Mouse (Mus musculus) embryonic stem cell, embryonic (primary cell): ENCODE measurements at regions not wholly inside any gene's neighbourhood (a gene's known extent, or its start where the extent isn't known, plus 50 kb on each side); places are given as distances from the start of the nearest gene placed in this dataset.

ENCODE experiments used
- CTCF ChIA-PET, 4 experiments: fragments of 300-600 bp in 2 of 4; fragments of 350-600 bp in 2 of 4; sonication (Branson Sonifier 250); formaldehyde crosslinking; loops; one replicate each; lab custom pipeline; 2022; ENCODE audit warnings: inconsistent platforms in 2 of 4; lab: Charles Lee
- POLR2A ChIA-PET, 4 experiments: fragments of 300-600 bp in 2 of 4; fragments of 350-600 bp in 2 of 4; sonication (Branson Sonifier 250); formaldehyde crosslinking; loops; one replicate each; lab custom pipeline; 2022; ENCODE audit warnings: antibody characterized with exemption in 4 of 4, inconsistent platforms in 1 of 4; lab: Charles Lee

- POLR2A ChIA-PET = no interaction called here
- CTCF ChIA-PET = no interaction called here
Measured at GRCm38 (mm10) chr12:12647467-12647866, 294.2 kb downstream of the Mycn start.

GRCm38 (mm10) chr12:12645183-12645582 lies 296.5 kb downstream of the Mycn start:
- ChIA-PET POLR2A (no interaction called here), CTCF (no interaction called here)

DNA sequence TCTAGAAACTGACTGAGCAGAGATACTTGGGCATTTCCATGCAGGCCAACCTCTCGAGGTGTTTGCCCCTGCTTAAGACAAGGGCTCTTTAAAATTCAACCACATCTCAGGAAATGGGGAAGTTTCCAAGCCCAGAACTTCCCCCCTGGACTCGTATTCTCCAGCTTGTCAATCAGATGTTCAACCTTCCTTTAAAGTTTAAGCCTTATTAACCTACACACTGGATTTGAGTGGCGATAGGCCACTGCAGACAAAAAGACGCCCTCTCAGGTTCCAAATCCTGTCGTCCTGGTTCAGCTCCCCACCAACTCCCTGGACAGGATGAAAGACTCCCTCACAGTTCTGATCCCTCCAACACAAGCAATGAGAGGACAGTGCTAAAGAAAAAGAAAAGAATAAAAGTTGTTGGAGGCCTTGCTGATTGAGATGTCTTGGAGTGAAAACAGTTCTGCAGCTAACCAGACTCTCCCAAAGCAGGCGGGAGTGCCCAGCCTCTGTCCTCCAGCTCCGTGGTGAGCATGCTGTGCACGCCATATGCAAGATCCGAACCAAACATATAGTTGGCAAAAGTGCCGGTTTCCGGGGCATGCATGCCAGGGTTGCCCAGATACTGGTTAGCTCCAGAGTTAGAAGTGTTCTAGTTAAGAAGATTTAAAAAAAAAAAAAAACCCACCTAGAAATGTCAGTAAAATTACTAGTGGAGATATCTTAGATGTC lies 298.3 kb downstream of the Mycn start:
- POLR2A ChIA-PET = interaction anchor here in 1 of 4 experiments (0.6 to 0.7 kb wide), 2 partner anchors 14 to 44 kb away, joined by 3 read pairs; no protein-coding TSS in a partner anchor
- CTCF ChIA-PET = interaction anchor here in 3 of 4 experiments (0.6 to 1.5 kb wide), 3 partner anchors 20 to 396 kb away, joined by 3 to 4 read pairs (median 4); no protein-coding TSS in a partner anchor

DNA sequence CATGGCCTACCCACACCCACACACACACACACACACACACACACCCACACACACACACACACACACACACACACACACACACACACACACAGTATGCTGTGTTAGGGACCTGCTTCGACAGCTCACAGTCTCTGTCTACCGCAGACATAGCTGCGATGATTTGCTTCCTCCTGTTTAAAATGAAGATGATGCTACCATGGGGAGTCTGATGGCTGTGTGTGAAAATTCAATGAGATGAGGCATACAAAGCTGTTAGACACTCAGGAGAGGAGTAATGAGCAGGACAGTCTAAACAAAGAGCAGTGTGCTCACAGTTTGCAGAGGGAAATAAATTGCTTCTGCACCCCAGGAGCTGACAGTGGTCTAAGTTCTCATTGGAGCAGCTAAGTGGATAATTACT lies 306.4 kb downstream of the Mycn start:
- POLR2A ChIA-PET = interaction anchor here in 1 of 4 experiments (0.9 kb wide), 1 partner anchor 307 kb away, joined by 5 read pairs; the partner anchor contains the start of gene Mycn
- CTCF ChIA-PET = interaction anchor here in 2 of 4 experiments (0.6 to 2.3 kb wide), 2 partner anchors 12 to 312 kb away, joined by 6 to 8 read pairs; no protein-coding TSS in a partner anchor

- ChIA-PET POLR2A (interaction anchor here in 1 of 4 experiments (0.6 to 0.7 kb wide), 2 partner anchors 77 to 703 kb away, joined by 3 to 5 read pairs; no protein-coding TSS in a partner anchor), CTCF (interaction anchor here in 1 of 4 experiments (1.2 kb wide), 1 partner anchor 207 kb away, joined by 3 read pairs; no protein-coding TSS in a partner anchor)
Measured at GRCm38 (mm10) chr12:12627597-12627996, 314.1 kb downstream of the Mycn start.

DNA sequence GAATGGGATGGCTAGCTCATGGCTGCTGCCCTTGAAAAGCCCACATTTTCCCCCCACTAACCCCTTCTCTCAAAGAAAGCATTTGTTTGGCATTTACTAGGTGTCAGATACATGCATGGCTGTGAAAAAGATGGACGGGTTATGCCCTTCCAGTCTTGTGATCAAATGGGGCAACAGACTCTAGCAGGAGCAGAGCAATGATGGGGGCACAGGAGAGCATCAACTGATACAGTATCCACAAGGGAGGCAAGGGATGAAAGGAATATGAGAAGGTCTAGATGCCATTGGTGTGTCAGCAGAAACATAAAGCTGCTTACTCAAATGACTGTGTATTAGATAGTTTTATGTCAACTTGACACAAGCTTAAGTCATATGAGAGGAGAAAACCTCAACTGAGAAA lies 315.9 kb downstream of the Mycn start:
- CTCF ChIA-PET = no interaction called here
- POLR2A ChIA-PET = no interaction called here

DNA sequence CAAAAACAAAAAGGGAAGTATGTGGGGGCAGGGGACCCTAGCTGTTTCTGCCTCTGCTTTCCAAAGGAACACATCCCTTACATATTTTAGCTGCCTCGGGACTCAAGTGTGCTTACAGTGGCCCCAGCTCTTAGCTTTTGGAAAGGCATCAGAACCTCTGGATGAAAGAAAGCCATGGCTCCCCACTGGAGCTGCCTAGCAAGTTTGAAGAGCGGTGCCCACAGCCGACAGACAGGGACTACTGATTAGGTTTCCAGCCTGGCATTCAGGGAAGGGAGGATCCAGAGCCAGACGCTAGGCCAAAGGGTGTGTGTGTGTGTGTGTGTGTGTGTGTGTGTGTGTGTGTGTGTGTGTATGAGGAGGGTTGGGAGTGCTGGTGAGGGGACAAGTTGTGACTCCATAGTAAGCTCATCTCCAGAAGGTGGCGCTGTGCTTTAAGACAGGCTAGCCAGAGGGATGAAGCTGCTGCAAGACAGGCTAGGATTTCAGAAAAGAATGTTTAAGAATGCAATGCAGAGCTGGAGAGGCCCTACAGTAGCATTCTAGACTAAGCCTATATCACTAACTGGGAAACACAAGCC lies 318.9 kb downstream of the Mycn start:
- CTCF ChIA-PET = interaction anchor here (0.5 to 2.0 kb wide), 114 partner anchors 9 to 992 kb away, joined by 3 to 27 read pairs (median 4); partner anchors contain the start of gene Mycn (in 4 of the 4)
- POLR2A ChIA-PET = interaction anchor here (0.6 to 1.3 kb wide), 18 partner anchors 12 to 1357 kb away, joined by 3 to 21 read pairs (median 3); partner anchors contain the start of genes Mycn (in 4 of the 4), Ddx1 (in 1 of the 4), Gen1 (in 1 of the 4) and Smc6 (in 1 of the 4)

GRCm38 (mm10) chr12:12621506-12621905 lies 320.2 kb downstream of the Mycn start:
- ChIA-PET CTCF (interaction anchor here in 2 of 4 experiments (0.8 to 1.1 kb wide), 2 partner anchors 9 to 12 kb away, joined by 3 read pairs; no protein-coding TSS in a partner anchor), POLR2A (interaction anchor here in 2 of 4 experiments (0.6 to 1.7 kb wide), 2 partner anchors 101 to 320 kb away, joined by 5 to 9 read pairs; partner anchors contain the start of gene Mycn (in 1 of the 2))

DNA sequence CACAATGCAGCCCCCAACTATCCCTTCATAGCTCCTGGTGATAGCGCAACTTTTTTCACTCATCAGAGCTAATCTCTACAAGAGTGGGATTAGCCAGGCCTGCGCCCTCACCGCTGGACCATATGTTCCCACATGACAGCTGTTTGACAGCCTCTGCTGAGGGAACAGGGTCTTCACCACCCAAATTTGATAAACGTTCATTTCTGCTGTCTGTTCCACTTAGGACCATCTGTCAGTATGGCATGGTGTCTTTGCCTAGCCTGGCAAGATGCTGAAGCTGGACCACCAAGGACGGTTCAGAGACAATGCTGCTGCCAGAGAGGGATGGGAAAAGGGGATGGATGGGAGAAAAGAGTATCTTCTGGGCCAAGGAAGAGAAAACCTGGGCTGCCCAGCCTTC lies 321.4 kb downstream of the Mycn start:
- ChIA-PET CTCF (no interaction called here), POLR2A (interaction anchor here in 2 of 4 experiments (0.6 to 1.7 kb wide), 2 partner anchors 299 to 321 kb away, joined by 4 to 9 read pairs; partner anchors contain the start of gene Mycn (in 1 of the 2))

GRCm38 (mm10) chr12:12619431-12619830 lies 322.3 kb downstream of the Mycn start:
- POLR2A ChIA-PET = interaction anchor here in 1 of 4 experiments (0.6 kb wide), 1 partner anchor 252 kb away, joined by 3 read pairs; no protein-coding TSS in a partner anchor

GRCm38 (mm10) chr12:12612520-12612919 lies 329.2 kb downstream of the Mycn start:
- ChIA-PET CTCF (interaction anchor here in 3 of 4 experiments (1.2 to 1.9 kb wide), 3 partner anchors 9 to 10 kb away, joined by 3 to 5 read pairs (median 3); no protein-coding TSS in a partner anchor), POLR2A (no interaction called here)

More at GRCm38 (mm10) chr12:12619431-12619830, 322.3 kb downstream of the Mycn start:
- CTCF ChIA-PET = no interaction called here

DNA sequence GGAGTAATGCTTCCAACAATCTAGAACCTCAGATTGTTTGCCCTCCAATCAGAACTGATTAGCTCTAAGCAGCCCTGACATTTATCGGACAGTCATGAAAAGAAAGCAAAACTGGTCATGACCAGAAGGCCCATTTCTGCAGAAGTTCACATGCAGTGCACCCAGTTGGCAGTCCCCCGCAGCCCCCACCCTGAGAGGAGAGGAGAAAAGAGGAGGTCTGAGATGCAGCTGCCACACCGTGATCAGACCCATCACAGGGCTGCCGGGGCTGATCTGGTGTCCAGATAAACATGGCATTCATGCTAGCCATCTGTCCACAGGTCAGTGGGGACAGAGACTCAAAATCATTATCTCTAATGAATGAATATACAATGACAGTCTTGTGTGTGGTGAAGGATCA lies 330.9 kb downstream of the Mycn start:
- ChIA-PET CTCF (interaction anchor here in 1 of 4 experiments (1.3 kb wide), 1 partner anchor 12 kb away, joined by 6 read pairs; no protein-coding TSS in a partner anchor), POLR2A (interaction anchor here in 1 of 4 experiments (0.6 to 1.6 kb wide), 3 partner anchors 9 to 410 kb away, joined by 3 to 4 read pairs (median 3); no protein-coding TSS in a partner anchor)

GRCm38 (mm10) chr12:12607995-12608394 lies 333.7 kb downstream of the Mycn start:
- ChIA-PET CTCF (interaction anchor here in 2 of 4 experiments (0.6 kb wide), 2 partner anchors 176 to 384 kb away, joined by 3 read pairs; no protein-coding TSS in a partner anchor), POLR2A (interaction anchor here in 1 of 4 experiments (1.1 kb wide), 1 partner anchor 15 kb away, joined by 3 read pairs; no protein-coding TSS in a partner anchor)

GRCm38 (mm10) chr12:12606911-12607310 lies 334.8 kb downstream of the Mycn start:
- ChIA-PET POLR2A (no interaction called here), CTCF (interaction anchor here in 1 of 4 experiments (1.0 kb wide), 1 partner anchor 182 kb away, joined by 3 read pairs; no protein-coding TSS in a partner anchor)

- POLR2A ChIA-PET = no interaction called here
Measured at GRCm38 (mm10) chr12:12605495-12605894, 336.2 kb downstream of the Mycn start.

DNA sequence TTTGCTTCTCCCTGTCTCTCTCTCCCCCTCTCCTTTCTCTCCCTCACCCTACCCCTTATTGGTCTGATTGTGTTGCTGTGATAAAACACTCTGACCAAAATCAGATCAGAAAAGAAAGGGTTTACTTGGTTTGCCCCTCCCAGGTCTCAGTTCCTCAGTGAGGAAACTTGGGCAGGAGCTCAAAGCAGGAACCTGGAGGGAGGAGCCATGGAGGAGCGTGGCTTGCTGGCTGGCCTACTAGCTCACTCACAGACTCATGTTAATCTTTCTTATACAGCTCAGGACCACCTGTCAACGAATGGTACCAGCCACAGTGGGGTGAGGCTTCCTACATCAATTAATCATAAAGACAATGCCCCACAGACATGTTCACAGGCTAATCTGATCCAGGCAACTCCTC lies 339.4 kb downstream of the Fam49a start:
- CTCF ChIA-PET = interaction anchor here in 2 of 4 experiments (0.6 to 0.8 kb wide), 2 partner anchors 337 to 574 kb away, joined by 3 to 12 read pairs; no protein-coding TSS in a partner anchor

More at GRCm38 (mm10) chr12:12605495-12605894, 336.2 kb downstream of the Mycn start:
- CTCF ChIA-PET = interaction anchor here in 1 of 4 experiments (0.6 kb wide), 1 partner anchor 630 kb away, joined by 4 read pairs; no protein-coding TSS in a partner anchor

GRCm38 (mm10) chr12:12595399-12595798 lies 333.5 kb downstream of the Fam49a start:
- POLR2A ChIA-PET = interaction anchor here in 1 of 4 experiments (0.6 kb wide), 1 partner anchor 41 kb away, joined by 10 read pairs; no protein-coding TSS in a partner anchor
- CTCF ChIA-PET = no interaction called here

More for the DNA sequence above, 339.4 kb downstream of the Fam49a start:
- POLR2A ChIA-PET = interaction anchor here in 1 of 4 experiments (0.7 to 1.1 kb wide), 2 partner anchors 9 to 72 kb away, joined by 3 to 4 read pairs; no protein-coding TSS in a partner anchor

GRCm38 (mm10) chr12:12594567-12594966 lies 332.6 kb downstream of the Fam49a start:
- ChIA-PET POLR2A (no interaction called here), CTCF (no interaction called here)
